ENCODE assay signal across 26 mouse cellular contexts in the genomic region with DNA sequence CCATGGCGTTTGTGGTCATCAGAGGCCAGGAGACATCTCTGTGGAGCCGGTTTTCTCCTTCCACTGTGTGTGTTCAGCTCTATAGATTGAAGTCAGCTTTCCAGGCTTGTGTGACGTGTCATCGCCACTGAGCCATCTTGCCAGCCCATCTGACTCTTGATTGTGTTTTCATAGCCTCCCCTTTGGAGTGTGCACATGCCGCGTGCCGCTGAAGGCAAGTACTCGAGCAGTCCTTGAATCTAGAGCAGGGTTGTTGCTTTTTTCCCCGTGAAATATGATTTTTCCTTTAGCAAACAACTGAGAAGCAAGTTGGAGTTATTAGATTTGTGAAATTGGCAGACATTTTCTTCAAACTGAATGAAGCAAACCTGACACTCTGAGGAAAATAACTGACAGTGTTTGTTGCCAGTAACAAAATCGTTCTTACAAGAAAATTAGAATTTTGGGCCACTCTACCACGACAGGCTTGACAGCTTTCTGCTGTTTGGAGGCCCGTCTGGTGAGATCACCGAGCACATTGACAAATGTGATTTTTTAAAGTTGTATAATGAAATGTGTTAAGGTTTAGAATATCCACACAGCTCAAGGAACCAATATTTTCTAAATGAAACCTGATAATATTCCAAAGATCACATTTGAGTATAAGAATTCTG. TPM values are rescaled to one million over a fixed set of nuclear protein-coding genes. Genes with fewer than 3 reads are reported as not detected.
DNase-seq lines count a peak whose midpoint lies in the region; ATAC-seq lines count a peak whose summit lies in the region.
"Had no signal": no experiment of that assay in that cellular context is flagged by ENCODE, and none has a peak within 500 bp of the region (broad histone marks: within the 10 kb centered on the region; RNA-seq: fewer than 3 reads in every experiment).

No protein-coding gene starts in this region.

- no peaks in the 10 kb centered on the region for H3K27me3 ChIP-seq in embryonic facial prominence, embryonic 13.5 days
- no peaks in the 10 kb centered on the region for H3K27me3 ChIP-seq in embryonic facial prominence, embryonic 10.5 days (replicated peaks; ENCODE audit: low read depth, poor library complexity, severe bottlenecking)
- H3K27me3 ChIP-seq in forebrain, embryonic 16.5 days (replicated peaks; ENCODE audit: control insufficient read depth, insufficient read depth, low read length) = no peaks in the 10 kb centered on the region
- H3K27me3 ChIP-seq in forebrain, embryonic 13.5 days = no peaks in the 10 kb centered on the region
- no peaks in the 10 kb centered on the region for H3K27me3 ChIP-seq in midbrain, embryonic 11.5 days (ENCODE audit: control insufficient read depth, insufficient read depth, low read length)
- H3K27me3 ChIP-seq in midbrain, embryonic 13.5 days = no peaks in the 10 kb centered on the region
- H3K27me3 ChIP-seq: embryonic facial prominence, embryonic 15.5 days; heart, embryonic 13.5 days had no signal

- no peak overlapping the region for H3K9ac ChIP-seq in embryonic facial prominence, embryonic 13.5 days
- H3K9ac ChIP-seq in forebrain, embryonic 16.5 days (replicated peaks; ENCODE audit: low read depth, low read length) = no peak overlapping the region
- H3K9ac ChIP-seq in forebrain, embryonic 13.5 days = no peak overlapping the region
- H3K9ac ChIP-seq in midbrain, embryonic 11.5 days (ENCODE audit: low read length) = no peak overlapping the region
- H3K9ac ChIP-seq in midbrain, embryonic 13.5 days (replicated peaks) = no peak overlapping the region
- H3K9ac ChIP-seq: embryonic facial prominence, embryonic 15.5 days; heart, embryonic 13.5 days; hindbrain, embryonic 14.5 days had no signal

- peak overlapping the region; percentile 66 for H3K27ac ChIP-seq in embryonic facial prominence, embryonic 13.5 days
- no peak overlapping the region for H3K27ac ChIP-seq in embryonic facial prominence, embryonic 10.5 days (replicated peaks)
- H3K27ac ChIP-seq in forebrain, embryonic 16.5 days (ENCODE audit: low read length) = peak overlapping the region; percentile 52
- no peak overlapping the region for H3K27ac ChIP-seq in forebrain, embryonic 13.5 days
- H3K27ac ChIP-seq in midbrain, embryonic 11.5 days (ENCODE audit: low read depth, low read length) = no peak overlapping the region
- H3K27ac ChIP-seq in midbrain, embryonic 13.5 days = no peak overlapping the region
- H3K27ac ChIP-seq: embryonic facial prominence, embryonic 15.5 days; heart, adult 2 months; heart, embryonic 10.5 days; heart, embryonic 13.5 days; hindbrain, embryonic 14.5 days; hindbrain, postnatal 0 days had no signal

- ATAC-seq in embryonic facial prominence, embryonic 13.5 days (ENCODE audit: insufficient number of reproducible peaks, insufficient read depth, low FRiP score, low TSS enrichment, low read depth) = no peak
- ATAC-seq in forebrain, embryonic 16.5 days = peak; percentile 63; the same call in 1 of the 2 replicates
- ATAC-seq in forebrain, embryonic 13.5 days = no peak
- ATAC-seq in midbrain, embryonic 11.5 days (ENCODE audit: low FRiP score) = no peak
- no peak for ATAC-seq in midbrain, embryonic 13.5 days
- ATAC-seq: activated CD4-positive, CD25-positive, alpha-beta regulatory T cell, adult 4 months; hindbrain, postnatal 0 days; inflammation-experienced regulatory T-cells, adult 6 months; intestine, embryonic 16.5 days had no signal

- H3K9me3 ChIP-seq in embryonic facial prominence, embryonic 13.5 days = no peaks in the 10 kb centered on the region
- H3K9me3 ChIP-seq in embryonic facial prominence, embryonic 10.5 days = no peaks in the 10 kb centered on the region
- no peaks in the 10 kb centered on the region for H3K9me3 ChIP-seq in forebrain, embryonic 16.5 days (ENCODE audit: control insufficient read depth, low read length)
- no peaks in the 10 kb centered on the region for H3K9me3 ChIP-seq in forebrain, embryonic 13.5 days (replicated peaks)
- no peaks in the 10 kb centered on the region for H3K9me3 ChIP-seq in midbrain, embryonic 11.5 days (ENCODE audit: control insufficient read depth, low read length)
- H3K9me3 ChIP-seq in midbrain, embryonic 13.5 days = no peaks in the 10 kb centered on the region
- H3K9me3 ChIP-seq: embryonic facial prominence, embryonic 15.5 days; heart, embryonic 10.5 days; heart, embryonic 13.5 days had no signal

- peaks cover 21% of the 10 kb centered on the region for H3K4me1 ChIP-seq in embryonic facial prominence, embryonic 13.5 days
- peaks cover 23% of the 10 kb centered on the region for H3K4me1 ChIP-seq in embryonic facial prominence, embryonic 10.5 days
- H3K4me1 ChIP-seq in forebrain, embryonic 16.5 days (replicated peaks; ENCODE audit: control insufficient read depth, insufficient read depth, low read length) = 0 out of 2 replicates have a peak, but pooled peaks cover 2% of the 10 kb centered on the region
- 0 out of 2 replicates have a peak, but pooled peaks cover 11% of the 10 kb centered on the region for H3K4me1 ChIP-seq in forebrain, embryonic 13.5 days
- H3K4me1 ChIP-seq in midbrain, embryonic 11.5 days (ENCODE audit: control insufficient read depth, insufficient read depth, low read length) = peaks cover 6% of the 10 kb centered on the region
- peaks cover 9% of the 10 kb centered on the region; the same call in 1 of the 2 replicates for H3K4me1 ChIP-seq in midbrain, embryonic 13.5 days (replicated peaks)

- H3K36me3 ChIP-seq in embryonic facial prominence, embryonic 13.5 days = peaks cover 9% of the 10 kb centered on the region
- peaks cover 34% of the 10 kb centered on the region for H3K36me3 ChIP-seq in embryonic facial prominence, embryonic 10.5 days (replicated peaks)
- no peaks in the 10 kb centered on the region for H3K36me3 ChIP-seq in forebrain, embryonic 16.5 days (ENCODE audit: control insufficient read depth, insufficient read depth)
- H3K36me3 ChIP-seq in forebrain, embryonic 13.5 days (ENCODE audit: poor library complexity, severe bottlenecking) = peaks cover 14% of the 10 kb centered on the region
- H3K36me3 ChIP-seq in midbrain, embryonic 11.5 days (ENCODE audit: control insufficient read depth, insufficient read depth, low read length) = no peaks in the 10 kb centered on the region
- peaks cover 17% of the 10 kb centered on the region for H3K36me3 ChIP-seq in midbrain, embryonic 13.5 days

- no peak overlapping the region for H3K4me3 ChIP-seq in embryonic facial prominence, embryonic 13.5 days
- no peak overlapping the region for H3K4me3 ChIP-seq in embryonic facial prominence, embryonic 10.5 days
- no peak overlapping the region for H3K4me3 ChIP-seq in forebrain, embryonic 16.5 days (replicated peaks; ENCODE audit: low read length)
- no peak overlapping the region for H3K4me3 ChIP-seq in forebrain, embryonic 13.5 days
- H3K4me3 ChIP-seq in midbrain, embryonic 11.5 days (ENCODE audit: low read depth, low read length) = no peak overlapping the region
- H3K4me3 ChIP-seq in midbrain, embryonic 13.5 days (replicated peaks) = no peak overlapping the region
- H3K4me3 ChIP-seq: embryonic facial prominence, embryonic 15.5 days; heart, adult 2 months; heart, embryonic 10.5 days; heart, embryonic 13.5 days had no signal

- no peak overlapping the region for H3K4me2 ChIP-seq in embryonic facial prominence, embryonic 13.5 days
- no peak overlapping the region for H3K4me2 ChIP-seq in forebrain, embryonic 16.5 days (ENCODE audit: low read length)
- H3K4me2 ChIP-seq in forebrain, embryonic 13.5 days = no peak overlapping the region
- no peak overlapping the region for H3K4me2 ChIP-seq in midbrain, embryonic 11.5 days
- H3K4me2 ChIP-seq in midbrain, embryonic 13.5 days (replicated peaks) = no peak overlapping the region
- H3K4me2 ChIP-seq: embryonic facial prominence, embryonic 15.5 days; heart, embryonic 13.5 days; hindbrain, embryonic 14.5 days had no signal

- DNase-seq in embryonic facial prominence, embryonic 10.5 days (ENCODE audit: low spot score) = no peak
- DNase-seq in midbrain, embryonic 11.5 days (ENCODE audit: low spot score, missing footprints) = peak; percentile 79
- no peak for DNase-seq in ovary, postnatal 10 days (ENCODE audit: low spot score)
- DNase-seq: adrenal gland, adult 8-10 months; adrenal gland, postnatal 25 days; cerebellum, adult 11 months; cerebellum, adult 2 months; cerebellum, adult 9-11 months; cerebellum, postnatal 25 days; gastrocnemius, postnatal 10 days; gastrocnemius, postnatal 36 days; heart, adult 2 months; heart, postnatal 14 days; heart, postnatal 4 days had no signal

- WGBS in embryonic facial prominence, embryonic 13.5 days = 75% methylated on average over 13 of the region's 13 CpGs
- WGBS in embryonic facial prominence, embryonic 10.5 days = 91% methylated on average over 13 of the region's 13 CpGs
- 74% methylated on average over 13 of the region's 13 CpGs for WGBS in forebrain, embryonic 16.5 days
- 89% methylated on average over 13 of the region's 13 CpGs for WGBS in forebrain, embryonic 13.5 days
- WGBS in midbrain, embryonic 11.5 days = 91% methylated on average over 13 of the region's 13 CpGs
- WGBS in midbrain, embryonic 13.5 days = 90% methylated on average over 13 of the region's 13 CpGs

RNA-seq across cellular contexts. Expression of a gene that starts 15.4 kb away (rescaled TPM):
- 158 and 211 TPM in 2 replicates for polyA plus RNA-seq in embryonic facial prominence, embryonic 13.5 days (2015; fragmentation: Nextera tagmentation; extraction: Ambion mirVana)
- polyA plus RNA-seq in embryonic facial prominence, embryonic 10.5 days (2016; fragmentation: Nextera tagmentation; extraction: Ambion mirVana) = 62.2 and 67.5 TPM in 2 replicates
- polyA plus RNA-seq in forebrain, embryonic 16.5 days (2015; fragmentation: Nextera tagmentation; extraction: Ambion mirVana) = 41.5 and 43.0 TPM in 2 replicates
- 40.8 and 46.5 TPM in 2 replicates for polyA plus RNA-seq in forebrain, embryonic 13.5 days (2015; fragmentation: Nextera tagmentation; extraction: Ambion mirVana)
- polyA plus RNA-seq in midbrain, embryonic 11.5 days (2014; fragmentation: Nextera tagmentation; extraction: Ambion mirVana) = 53.1 and 56.4 TPM in 2 replicates
- 48.9 and 50.0 TPM in 2 replicates for polyA plus RNA-seq in midbrain, embryonic 13.5 days (2015; fragmentation: Nextera tagmentation; extraction: Ambion mirVana)

RNA-seq across cellular contexts. Expression of a gene that starts 26.7 kb away (rescaled TPM):
- 96.8 and 106 TPM in 2 replicates for polyA plus RNA-seq in embryonic facial prominence, embryonic 13.5 days (2015; fragmentation: Nextera tagmentation; extraction: Ambion mirVana)
- polyA plus RNA-seq in embryonic facial prominence, embryonic 10.5 days (2016; fragmentation: Nextera tagmentation; extraction: Ambion mirVana) = 104 and 106 TPM in 2 replicates
- 85.9 and 90.0 TPM in 2 replicates for polyA plus RNA-seq in forebrain, embryonic 16.5 days (2015; fragmentation: Nextera tagmentation; extraction: Ambion mirVana)
- 75.1 and 75.6 TPM in 2 replicates for polyA plus RNA-seq in forebrain, embryonic 13.5 days (2015; fragmentation: Nextera tagmentation; extraction: Ambion mirVana)
- 69.5 and 81.7 TPM in 2 replicates for polyA plus RNA-seq in midbrain, embryonic 11.5 days (2014; fragmentation: Nextera tagmentation; extraction: Ambion mirVana)
- 70.8 and 75.5 TPM in 2 replicates for polyA plus RNA-seq in midbrain, embryonic 13.5 days (2015; fragmentation: Nextera tagmentation; extraction: Ambion mirVana)

RNA-seq across cellular contexts. Expression of a gene that starts 48.5 kb away (rescaled TPM):
- polyA plus RNA-seq in embryonic facial prominence, embryonic 13.5 days (2015; fragmentation: Nextera tagmentation; extraction: Ambion mirVana) = 21.8 and 25.0 TPM in 2 replicates
- polyA plus RNA-seq in embryonic facial prominence, embryonic 10.5 days (2016; fragmentation: Nextera tagmentation; extraction: Ambion mirVana) = 6.7 and 7.8 TPM in 2 replicates
- polyA plus RNA-seq in forebrain, embryonic 16.5 days (2015; fragmentation: Nextera tagmentation; extraction: Ambion mirVana) = 3.8 TPM in 2 replicates
- polyA plus RNA-seq in forebrain, embryonic 13.5 days (2015; fragmentation: Nextera tagmentation; extraction: Ambion mirVana) = 4.1 and 4.5 TPM in 2 replicates
- 6.7 and 7.9 TPM in 2 replicates for polyA plus RNA-seq in midbrain, embryonic 11.5 days (2014; fragmentation: Nextera tagmentation; extraction: Ambion mirVana)
- 3.3 and 3.7 TPM in 2 replicates for polyA plus RNA-seq in midbrain, embryonic 13.5 days (2015; fragmentation: Nextera tagmentation; extraction: Ambion mirVana)

Comparison
In these comparisons a context has a peak if more than half of its experiments do, and no peak if none do; other contexts are left out.
1. H3K27ac ChIP-seq: peak in embryonic facial prominence, embryonic 13.5 days (single experiment) and forebrain, embryonic 16.5 days (single experiment); none in embryonic facial prominence, embryonic 10.5 days (single experiment), forebrain, embryonic 13.5 days (single experiment), midbrain, embryonic 11.5 days (single experiment) and midbrain, embryonic 13.5 days (single experiment).